Mouse (Mus musculus): ENCODE data around the gene Cd44.

Cd44 gene

GRCm38 (mm10) chr2:102900875-102901827 is at the start of gene Cd44:
Gene Cd44, minus strand, starts transcription at chr2:102901665.
- DNase-seq, result peak; percentile 81 to 83

- DNase-seq, result no peak
These were observed 47.0 kb upstream of the Cd44 start for GRCm38 (mm10) chr2:102948481-102948857.

- DNase-seq, result no peak
These were observed 46.5 kb upstream of the Cd44 start for GRCm38 (mm10) chr2:102947846-102948480.

GRCm38 (mm10) chr2:102945111-102945510 is 43.6 kb upstream of the Cd44 start:
- no peak for DNase-seq

- DNase-seq, result no peak
These were observed 43.0 kb upstream of the Cd44 start for GRCm38 (mm10) chr2:102944415-102945012.

- DNase-seq, result peak; percentile 52 to 54
These were observed 42.5 kb upstream of the Cd44 start for GRCm38 (mm10) chr2:102943983-102944382.

GRCm38 (mm10) chr2:102942782-102943080 is 41.3 kb upstream of the Cd44 start:
- DNase-seq, result no peak

- DNase-seq, result no peak
These were observed 40.7 kb upstream of the Cd44 start for GRCm38 (mm10) chr2:102941937-102942781.

GRCm38 (mm10) chr2:102940813-102941361 is 39.4 kb upstream of the Cd44 start:
- no peak for DNase-seq

GRCm38 (mm10) chr2:102940158-102940557 is 38.7 kb upstream of the Cd44 start:
- DNase-seq, result no peak

- DNase-seq, result no peak
These were observed 35.4 kb upstream of the Cd44 start for GRCm38 (mm10) chr2:102936886-102937285.

GRCm38 (mm10) chr2:102934834-102935233 is 33.4 kb upstream of the Cd44 start:
- DNase-seq, result no peak

GRCm38 (mm10) chr2:102933787-102934186 is 32.3 kb upstream of the Cd44 start:
- no peak for DNase-seq

GRCm38 (mm10) chr2:102933142-102933541 is 31.7 kb upstream of the Cd44 start:
- DNase-seq, result no peak

- no peak for DNase-seq
These were observed 31.2 kb upstream of the Cd44 start for GRCm38 (mm10) chr2:102932667-102933066.

- DNase-seq, result no peak
These were observed 26.7 kb upstream of the Cd44 start for GRCm38 (mm10) chr2:102928211-102928610.

GRCm38 (mm10) chr2:102924480-102924879 is 23.0 kb upstream of the Cd44 start:
- no peak for DNase-seq

GRCm38 (mm10) chr2:102923682-102924081 is 22.2 kb upstream of the Cd44 start:
- DNase-seq, result no peak

- no peak for DNase-seq
These were observed 20.6 kb upstream of the Cd44 start for GRCm38 (mm10) chr2:102922066-102922465.

- DNase-seq, result no peak
These were observed 16.8 kb upstream of the Cd44 start for GRCm38 (mm10) chr2:102918301-102918700.

GRCm38 (mm10) chr2:102916596-102916995 is 15.1 kb upstream of the Cd44 start:
- DNase-seq, result no peak

- no peak for DNase-seq
These were observed 13.2 kb upstream of the Cd44 start for GRCm38 (mm10) chr2:102914675-102915074.
